Mouse (Mus musculus) hindbrain, embryonic 15.5 days (tissue): ENCODE measurements around the gene Camk2n2. TPM values are rescaled to one million over a fixed set of nuclear protein-coding genes. Genes with fewer than 3 reads are reported as not detected.

Experiments used
- ATAC-seq: fragments of 200-750 bp; cut with Nextera tagmentation; 2 replicates; pipeline ENCODE4 v1.8.0; 2017; ENCODE audit warnings: low read depth, moderate number of reproducible peaks, moderate TSS enrichment; ENCODE audit not compliant: low FRiP score
- H3K27ac ChIP-seq: fragments of 300-500 bp; sonication (generic); replicated peaks from 2 replicates; pipeline ENCODE4 v1.5.1; 2015; ENCODE audit warnings: mild to moderate bottlenecking, inconsistent platforms
- H3K27me3 ChIP-seq: fragments of 300-500 bp; sonication (generic); 2 replicates; pipeline ENCODE4 v1.6.1; 2015; ENCODE audit warnings: control low read depth, inconsistent platforms
- H3K36me3 ChIP-seq: fragments of 300-500 bp; sonication (generic); 2 replicates; pipeline ENCODE4 v1.6.1; 2015; ENCODE audit warnings: control low read depth, inconsistent platforms
- H3K4me1 ChIP-seq: fragments of 300-500 bp; sonication (generic); replicated peaks from 2 replicates; pipeline ENCODE4 v1.6.1; 2015; ENCODE audit warnings: control low read depth, inconsistent platforms
- H3K4me2 ChIP-seq: fragments of 300-500 bp; sonication (generic); 2 replicates; pipeline ENCODE4 v1.6.1; 2015; ENCODE audit warnings: moderate library complexity, mild to moderate bottlenecking, inconsistent platforms
- H3K4me3 ChIP-seq: fragments of 300-500 bp; sonication (generic); 2 replicates; pipeline ENCODE4 v1.5.1; 2015; ENCODE audit warnings: mild to moderate bottlenecking, inconsistent platforms
- H3K9ac ChIP-seq: fragments of 300-500 bp; sonication (generic); 2 replicates; pipeline ENCODE4 v1.6.1; 2015; ENCODE audit warnings: inconsistent platforms
- H3K9me3 ChIP-seq: fragments of 300-500 bp; sonication (generic); 2 replicates; pipeline ENCODE4 v1.6.1; 2016; ENCODE audit warnings: control low read depth, inconsistent platforms
- WGBS: fragments of 180-500 bp; shearing (Covaris S2); methylation state at CpG from one replicate; pipeline ENCODE4 v1.1.7; 2015; 5-methylcytosine and 5-hydroxymethylcytosine counted together
- polyA plus RNA-seq: library from polyadenylated mRNA; unstranded; fragments of >200 nt; fragmentation: Nextera tagmentation; extraction: Ambion mirVana; gene quantifications from 2 replicates; pipeline ENCODE4 v1.2.1, GENCODE M21; 2015

The Camk2n2 gene
- polyA plus RNA-seq, 1 experiment from 2014 or later = 42.6 TPM

GRCm38 (mm10) chr16:20629731-20630634, 8.9 kb upstream of the Camk2n2 start, which contains the start of gene Ece2:
Gene Ece2, plus strand, starts transcription at chr16:20629828.
- Histone ChIP-seq H3K4me1 (peaks cover 29% of the 10 kb centered on the region), H3K27me3 (no peaks in the 10 kb centered on the region), H3K36me3 (peaks cover 4% of the 10 kb centered on the region), H3K4me3 (peak within 1 kb of the TSS; percentile 74), H3K9me3 (no peaks in the 10 kb centered on the region), H3K9ac (peak within 1 kb of the TSS; percentile 86), H3K27ac (peak within 1 kb of the TSS; percentile 76), H3K4me2 (peak within 1 kb of the TSS; percentile 94)
- ATAC-seq = peak; percentile 57
- WGBS = 6% methylated on average over 41 of the region's 54 CpGs

- peaks cover 1% of the 10 kb centered on the region for H3K36me3 ChIP-seq
- H3K27me3 ChIP-seq = no peaks in the 10 kb centered on the region
- H3K4me1 ChIP-seq = peaks cover 29% of the 10 kb centered on the region
- no peak overlapping the region for H3K9ac ChIP-seq
- peak overlapping the region; percentile 94 for H3K4me2 ChIP-seq
- peak overlapping the region; percentile 76 for H3K27ac ChIP-seq
- H3K4me3 ChIP-seq = peak overlapping the region; percentile 74
- ATAC-seq = no peak; the same call in 1 of the 2 replicates
- H3K9me3 ChIP-seq = no peaks in the 10 kb centered on the region
- WGBS = 50% methylated on average over 11 of the region's 11 CpGs
Observed at GRCm38 (mm10) chr16:20628871-20629391, 7.8 kb upstream of the Camk2n2 start.

GRCm38 (mm10) chr16:20623211-20623610, 2.1 kb upstream of the Camk2n2 start:
- Histone ChIP-seq H3K4me2 (peak overlapping the region; percentile 94), H3K4me1 (peaks cover 30% of the 10 kb centered on the region), H3K27ac (peak overlapping the region; percentile 93), H3K4me3 (no peak overlapping the region), H3K27me3 (no peaks in the 10 kb centered on the region), H3K9me3 (no peaks in the 10 kb centered on the region), H3K36me3 (no peaks in the 10 kb centered on the region), H3K9ac (no peak overlapping the region)
- 40% methylated on average over 2 of the region's 2 CpGs for WGBS
- no peak for ATAC-seq

GRCm38 (mm10) chr16:20621991-20622685, 1.1 kb upstream of the Camk2n2 start:
- under 1% methylated on average over 36 of the region's 37 CpGs for whole genome bisulfite sequencing
- Histone ChIP-seq H3K4me1 (peaks cover 31% of the 10 kb centered on the region), H3K27ac (peak overlapping the region; percentile 93), H3K4me2 (peak overlapping the region; percentile 94), H3K36me3 (0 out of 2 replicates have a peak, but pooled peaks cover 8% of the 10 kb centered on the region), H3K4me3 (peak overlapping the region; percentile 77), H3K9ac (peak overlapping the region; percentile 89), H3K9me3 (no peaks in the 10 kb centered on the region), H3K27me3 (no peaks in the 10 kb centered on the region)
- ATAC-seq = peak; percentile 76

GRCm38 (mm10) chr16:20620751-20621190, 316 bp downstream of the Camk2n2 start:
- peak; percentile 4; the same call in 1 of the 2 replicates for ATAC-seq
- Histone ChIP-seq H3K4me1 (peaks cover 31% of the 10 kb centered on the region), H3K4me2 (peak overlapping the region; percentile 94), H3K27ac (peak overlapping the region; percentile 93), H3K36me3 (0 out of 2 replicates have a peak, but pooled peaks cover 11% of the 10 kb centered on the region), H3K9ac (peak overlapping the region; percentile 89), H3K27me3 (no peaks in the 10 kb centered on the region), H3K9me3 (no peaks in the 10 kb centered on the region), H3K4me3 (peak overlapping the region; percentile 77)
- WGBS = under 1% methylated on average over 32 of the region's 32 CpGs

- Histone ChIP-seq H3K36me3 (0 out of 2 replicates have a peak, but pooled peaks cover 11% of the 10 kb centered on the region), H3K4me1 (peaks cover 31% of the 10 kb centered on the region), H3K9me3 (no peaks in the 10 kb centered on the region), H3K27ac (peak overlapping the region; percentile 93), H3K9ac (peak overlapping the region; percentile 89), H3K27me3 (no peaks in the 10 kb centered on the region), H3K4me3 (peak overlapping the region; percentile 77), H3K4me2 (peak overlapping the region; percentile 94)
- ATAC-seq = peak; percentile 11
- WGBS = 2% methylated on average over 9 of the region's 9 CpGs
Observed at GRCm38 (mm10) chr16:20620399-20620735, 720 bp downstream of the Camk2n2 start.

- peaks cover 31% of the 10 kb centered on the region for H3K4me1 ChIP-seq
- 0 out of 2 replicates have a peak, but pooled peaks cover 11% of the 10 kb centered on the region for H3K36me3 ChIP-seq
- ATAC-seq = peak; percentile 24
- peak overlapping the region; percentile 93 for H3K27ac ChIP-seq
- H3K4me3 ChIP-seq = peak overlapping the region; percentile 77
- no peaks in the 10 kb centered on the region for H3K27me3 ChIP-seq
- H3K9me3 ChIP-seq = no peaks in the 10 kb centered on the region
- H3K9ac ChIP-seq = peak overlapping the region; percentile 89
- H3K4me2 ChIP-seq = peak overlapping the region; percentile 94
- under 1% methylated on average over 80 of the region's 83 CpGs for WGBS
Observed at GRCm38 (mm10) chr16:20619541-20620398, 1.3 kb downstream of the Camk2n2 start.

GRCm38 (mm10) chr16:20611357-20612227, 9.5 kb downstream of the Camk2n2 start, which contains the start of the genes Eef1akmt4, Gm49333 and Alg3:
Gene Eef1akmt4, plus strand, starts transcription at chr16:20611593.
Gene Gm49333, plus strand, starts transcription at chr16:20611610.
Gene Alg3, minus strand, starts transcription at chr16:20611735.
- peak; percentile 93 for ATAC-seq
- H3K9me3 ChIP-seq = no peaks in the 10 kb centered on the region
- H3K4me3 ChIP-seq = peak within 1 kb of the TSS; percentile 96
- peak within 1 kb of the TSS; percentile 93 for H3K27ac ChIP-seq
- H3K4me2 ChIP-seq = peak within 1 kb of the TSS; percentile 86
- no peaks in the 10 kb centered on the region for H3K27me3 ChIP-seq
- H3K4me1 ChIP-seq = peaks cover 30% of the 10 kb centered on the region
- H3K9ac ChIP-seq = peak within 1 kb of the TSS; percentile 92
- WGBS = 2% methylated on average over 41 of the region's 41 CpGs
- peaks cover 13% of the 10 kb centered on the region for H3K36me3 ChIP-seq

GRCm38 (mm10) chr16:20610501-20611356, 10.4 kb downstream of the Camk2n2 start:
- peak overlapping the region; percentile 92 for H3K9ac ChIP-seq
- peak overlapping the region; percentile 93 for H3K27ac ChIP-seq
- under 1% methylated on average over 28 of the region's 28 CpGs for WGBS
- H3K36me3 ChIP-seq = peaks cover 21% of the 10 kb centered on the region
- H3K4me3 ChIP-seq = peak overlapping the region; percentile 96
- peaks cover 30% of the 10 kb centered on the region for H3K4me1 ChIP-seq
- H3K4me2 ChIP-seq = peak overlapping the region; percentile 86
- H3K9me3 ChIP-seq = no peaks in the 10 kb centered on the region
- H3K27me3 ChIP-seq = no peaks in the 10 kb centered on the region
- ATAC-seq = peak; percentile 59
